Mouse (Mus musculus) heart, postnatal 0 days (tissue): Measurements from ENCODE around the gene Igdcc4.

ENCODE experiments used
- CTCF ChIP-seq: IDR thresholded peaks from 2 replicates; pipeline ENCODE4 v1.5.1; 2016; ENCODE audit warnings: antibody characterized with exemption, control low read depth, low read depth
- EP300 ChIP-seq: IDR thresholded peaks from 2 replicates; pipeline ENCODE4 v1.6.1; 2016; ENCODE audit warnings: antibody characterized with exemption, low read depth

GRCm38 (mm10) chr9:65164870-65165269 is 63.6 kb downstream of the Igdcc4 start:
- TF ChIP-seq CTCF = peak; percentile 55
- no peak for TF ChIP-seq EP300
